Mouse (Mus musculus) heart, postnatal 0 days (tissue): ENCODE results near the gene Rasgef1b. TPM values are rescaled to one million over a fixed set of nuclear protein-coding genes. Genes with fewer than 3 reads are reported as not detected.

ENCODE experiments used
- ATAC-seq: fragments of 200-750 bp; cut with Nextera tagmentation; 2 replicates; pipeline ENCODE4 v1.8.0; 2017; ENCODE audit warnings: low read depth, moderate number of reproducible peaks, moderate library complexity; ENCODE audit not compliant: insufficient read depth
- DNase-seq: peaks from one replicate; pipeline ENCODE4 v3.0.0-alpha.2; 2016; ENCODE audit warnings: low spot score
- H3K27ac ChIP-seq: fragments of 300-500 bp; sonication (generic); 2 replicates; pipeline ENCODE4 v1.5.1; 2014; ENCODE audit warnings: low read depth, mild to moderate bottlenecking
- H3K27me3 ChIP-seq: fragments of 300-500 bp; sonication (generic); 2 replicates; pipeline ENCODE4 v1.6.1; 2014; ENCODE audit warnings: low read length, mixed read lengths; ENCODE audit not compliant: control insufficient read depth, insufficient read depth
- H3K36me3 ChIP-seq: fragments of 300-500 bp; sonication (generic); replicated peaks from 2 replicates; pipeline ENCODE4 v1.6.1; 2014; ENCODE audit warnings: low read length, mixed read lengths; ENCODE audit not compliant: control insufficient read depth, insufficient read depth
- H3K4me1 ChIP-seq: fragments of 300-500 bp; sonication (generic); 2 replicates; pipeline ENCODE4 v1.6.1; 2014; ENCODE audit warnings: antibody characterized with exemption; ENCODE audit not compliant: control insufficient read depth, insufficient read depth
- H3K4me2 ChIP-seq: fragments of 300-500 bp; sonication (generic); 2 replicates; pipeline ENCODE4 v1.6.1; 2014; ENCODE audit warnings: low read depth, mild to moderate bottlenecking, low read length, moderate library complexity
- H3K4me3 ChIP-seq: fragments of 300-500 bp; sonication (generic); 2 replicates; pipeline ENCODE4 v1.5.1; 2014; ENCODE audit warnings: low read depth, low read length
- H3K9ac ChIP-seq: fragments of 300-500 bp; sonication (generic); replicated peaks from 2 replicates; pipeline ENCODE4 v1.6.1; 2014; ENCODE audit warnings: low read depth, low read length, mixed read lengths
- H3K9me3 ChIP-seq: fragments of 300-500 bp; sonication (generic); replicated peaks from 2 replicates; pipeline ENCODE4 v1.6.1; 2016; ENCODE audit warnings: low read length; ENCODE audit not compliant: control insufficient read depth
- CTCF ChIP-seq: IDR thresholded peaks from 2 replicates; pipeline ENCODE4 v1.5.1; 2016; ENCODE audit warnings: antibody characterized with exemption, control low read depth, low read depth
- EP300 ChIP-seq: IDR thresholded peaks from 2 replicates; pipeline ENCODE4 v1.6.1; 2016; ENCODE audit warnings: antibody characterized with exemption, low read depth
- WGBS: fragments of 180-500 bp; shearing (Covaris S2); extraction: QIAGEN DNeasy Blood & Tissue Kit; methylation state at CpG from one replicate; pipeline ENCODE4 v1.1.7; 2014; 5-methylcytosine and 5-hydroxymethylcytosine counted together
- polyA plus RNA-seq: library from polyadenylated mRNA; unstranded; fragments of >200 nt; fragmentation: Nextera tagmentation; extraction: Ambion mirVana; gene quantifications from 2 replicates; pipeline ENCODE4 v1.2.1, GENCODE M21; 2015
- total RNA-seq: library from RNA; depleted of rRNA; stranded (reverse); fragments of >200 nt; gene quantifications from 2 replicates; pipeline ENCODE4 v1.2.3, GENCODE M21; 2014; ENCODE audit warnings: low replicate concordance

The Rasgef1b gene
- total and polyA plus RNA-seq, 2 experiments from 2014 or later: 19.0 to 29.8 TPM

DNA sequence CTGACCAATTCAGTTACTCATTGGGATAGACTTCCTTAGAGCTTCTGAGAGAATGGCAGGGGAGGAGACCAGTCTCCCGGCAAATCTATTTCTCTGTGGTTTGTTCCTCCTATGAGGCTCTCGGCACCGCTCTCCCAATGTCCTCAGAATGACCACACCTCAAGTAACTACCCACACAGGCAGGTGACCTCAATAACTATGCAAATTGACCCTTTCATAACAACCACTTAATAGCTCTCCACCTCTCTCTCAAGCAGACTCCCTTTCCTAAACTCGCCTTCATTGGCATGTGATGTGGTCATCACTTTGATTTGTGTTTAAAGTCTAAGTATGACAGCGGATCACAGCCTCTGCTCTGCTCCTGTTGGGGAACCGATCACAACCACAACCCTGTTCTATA is 281.4 kb downstream of the Rasgef1b start:
- 86% methylated on average over 6 of the region's 6 CpGs for WGBS
- no peak for TF ChIP-seq CTCF
- no peak for TF ChIP-seq EP300

DNA sequence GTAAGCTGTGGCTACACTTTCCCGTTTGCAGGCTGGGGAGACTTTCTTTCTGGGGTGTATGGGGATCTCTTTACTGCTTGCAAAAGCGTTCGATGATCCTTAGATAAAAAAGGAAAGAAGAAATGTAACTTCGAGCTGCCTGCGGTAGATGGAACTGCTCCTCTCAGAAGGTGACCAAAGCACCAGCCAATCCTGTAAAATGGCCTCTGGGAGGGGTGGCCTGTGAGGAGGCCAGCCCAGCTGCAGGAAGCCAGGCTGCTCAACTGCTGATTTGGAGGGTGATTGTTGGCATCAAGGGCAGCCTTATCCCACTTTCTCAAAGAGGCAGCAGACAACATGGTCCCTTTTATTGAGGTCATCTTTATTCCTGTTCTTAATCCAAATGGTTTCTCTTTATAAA is 283.6 kb downstream of the Rasgef1b start:
- ATAC-seq (no peak), DNase-seq (no peak)
- WGBS: 70% methylated on average over 5 of the region's 5 CpGs
- H3K9me3 ChIP-seq: no peaks in the 10 kb centered on the region
- no peak overlapping the region for H3K27ac ChIP-seq
- H3K9ac ChIP-seq: no peak overlapping the region
- no peak overlapping the region for H3K4me2 ChIP-seq
- TF ChIP-seq CTCF (no peak), EP300 (no peak)
- no peaks in the 10 kb centered on the region for H3K4me1 ChIP-seq
- H3K36me3 ChIP-seq: no peaks in the 10 kb centered on the region
- no peaks in the 10 kb centered on the region for H3K27me3 ChIP-seq
- H3K4me3 ChIP-seq: no peak overlapping the region

More for the DNA sequence above, 281.4 kb downstream of the Rasgef1b start:
- H3K4me1 ChIP-seq: peaks cover 3% of the 10 kb centered on the region; the same call in 1 of the 2 replicates
- no peak overlapping the region for H3K27ac ChIP-seq
- H3K9ac ChIP-seq: no peak overlapping the region
- no peaks in the 10 kb centered on the region for H3K27me3 ChIP-seq
- DNase-seq (no peak), ATAC-seq (no peak)
- no peak overlapping the region for H3K4me3 ChIP-seq
- H3K36me3 ChIP-seq: no peaks in the 10 kb centered on the region
- H3K9me3 ChIP-seq: no peaks in the 10 kb centered on the region
- H3K4me2 ChIP-seq: no peak overlapping the region

DNA sequence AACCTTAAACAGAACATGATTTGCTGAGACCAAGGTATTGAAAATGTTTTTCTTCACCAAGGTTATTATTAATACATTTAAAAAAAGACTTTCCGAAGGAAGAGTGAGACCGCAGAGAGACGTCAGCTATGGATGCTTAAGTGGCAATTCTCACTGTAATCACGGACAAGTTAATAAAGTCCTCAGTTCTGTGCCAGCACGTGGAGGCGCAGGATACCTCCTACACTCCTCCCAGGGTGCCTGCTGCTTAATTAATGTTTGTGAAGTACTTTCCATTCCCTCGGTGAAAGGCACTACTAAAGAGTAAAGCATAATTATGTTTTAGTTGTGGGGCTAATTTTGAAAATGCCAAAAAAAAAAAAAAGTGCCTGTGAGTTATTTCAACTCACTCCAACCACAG is 284.1 kb downstream of the Rasgef1b start:
- no peak for ATAC-seq
- 55% methylated on average over 7 of the region's 7 CpGs for WGBS
- TF ChIP-seq EP300 (no peak), CTCF (no peak)

DNA sequence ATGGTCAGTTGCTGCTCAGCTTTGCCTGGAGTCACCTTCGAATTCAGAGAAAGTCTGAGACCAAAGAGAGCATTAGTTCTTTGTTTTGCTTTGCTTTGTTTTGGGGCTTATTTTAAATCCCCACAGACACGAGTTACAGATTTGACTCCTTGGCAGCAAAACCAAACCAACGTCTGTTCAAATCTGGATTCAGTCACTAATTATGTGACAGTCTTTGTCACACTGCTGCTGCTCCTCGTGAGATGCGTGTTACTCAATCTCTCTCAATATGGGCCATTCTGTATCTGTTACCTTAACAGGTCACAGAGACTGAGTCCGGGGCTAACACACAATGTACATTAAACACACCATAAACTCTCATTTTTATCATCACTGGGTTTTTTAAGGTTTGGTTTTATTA is 288.8 kb downstream of the Rasgef1b start:
- 79% methylated on average over 6 of the region's 6 CpGs for WGBS
- Histone ChIP-seq H3K36me3 (no peaks in the 10 kb centered on the region), H3K27ac (no peak overlapping the region), H3K9me3 (no peaks in the 10 kb centered on the region), H3K27me3 (no peaks in the 10 kb centered on the region), H3K4me3 (no peak overlapping the region), H3K9ac (no peak overlapping the region), H3K4me1 (0 out of 2 replicates have a peak, but pooled peaks cover 5% of the 10 kb centered on the region), H3K4me2 (no peak overlapping the region)
- DNase-seq (no peak), ATAC-seq (no peak)
- TF ChIP-seq CTCF: no peak
- TF ChIP-seq EP300: no peak

More for the DNA sequence above, 284.1 kb downstream of the Rasgef1b start:
- Histone ChIP-seq H3K9me3 (no peaks in the 10 kb centered on the region), H3K36me3 (no peaks in the 10 kb centered on the region), H3K4me2 (no peak overlapping the region), H3K27me3 (no peaks in the 10 kb centered on the region), H3K4me3 (no peak overlapping the region), H3K27ac (no peak overlapping the region), H3K9ac (no peak overlapping the region), H3K4me1 (no peaks in the 10 kb centered on the region)
- DNase-seq: no peak

DNA sequence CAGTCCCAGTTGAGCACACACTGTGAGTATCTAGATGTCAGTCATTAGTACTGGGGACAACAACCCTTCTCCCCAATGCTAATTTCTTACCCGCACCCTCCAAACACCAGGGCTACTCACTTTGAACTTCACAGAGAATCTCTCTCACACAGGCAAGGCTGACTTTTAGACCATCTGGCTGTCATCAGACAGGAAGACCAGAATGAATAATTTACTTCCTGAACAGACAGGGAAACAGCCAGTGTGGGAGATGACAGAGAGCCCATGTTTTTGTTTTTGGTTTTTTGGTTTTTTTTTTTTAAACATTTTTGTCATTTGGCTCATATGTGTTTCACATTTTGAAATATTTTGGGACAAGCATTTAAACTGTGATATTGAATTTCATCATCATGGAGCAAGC is 290.3 kb downstream of the Rasgef1b start:
- ATAC-seq: no peak
- no peak for TF ChIP-seq CTCF
- TF ChIP-seq EP300: no peak

DNA sequence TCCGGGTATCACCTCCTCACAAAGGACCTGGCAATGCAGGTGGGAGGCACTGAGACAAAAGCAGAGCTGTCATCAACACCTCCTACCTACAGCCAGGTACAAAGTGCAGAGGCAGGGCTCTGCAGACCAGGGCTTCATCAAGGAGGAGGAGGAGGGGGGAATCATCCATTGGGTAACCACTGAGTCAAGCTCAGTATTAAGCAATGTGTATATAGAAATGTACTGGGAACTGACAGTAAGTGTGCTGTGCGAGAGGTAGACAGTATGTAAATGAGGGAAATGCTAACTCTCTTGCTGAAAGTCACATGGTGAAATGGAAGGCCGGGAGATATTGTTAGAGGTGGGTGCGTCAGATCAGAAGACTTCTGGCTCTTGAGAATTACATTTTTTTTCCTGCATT is 294.6 kb downstream of the Rasgef1b start:
- H3K4me2 ChIP-seq: no peak overlapping the region
- ATAC-seq (no peak), DNase-seq (no peak)
- H3K27me3 ChIP-seq: no peaks in the 10 kb centered on the region
- 0 out of 2 replicates have a peak, but pooled peaks cover 5% of the 10 kb centered on the region for H3K4me1 ChIP-seq
- H3K9me3 ChIP-seq: no peaks in the 10 kb centered on the region
- WGBS: 87% methylated on average over 4 of the region's 4 CpGs
- no peak overlapping the region for H3K4me3 ChIP-seq
- TF ChIP-seq CTCF (no peak), EP300 (no peak)
- H3K27ac ChIP-seq: no peak overlapping the region
- H3K9ac ChIP-seq: no peak overlapping the region
- no peaks in the 10 kb centered on the region for H3K36me3 ChIP-seq

More for the DNA sequence above, 290.3 kb downstream of the Rasgef1b start:
- Histone ChIP-seq H3K27me3 (no peaks in the 10 kb centered on the region), H3K36me3 (no peaks in the 10 kb centered on the region), H3K9me3 (no peaks in the 10 kb centered on the region), H3K4me3 (no peak overlapping the region), H3K9ac (no peak overlapping the region), H3K4me2 (no peak overlapping the region), H3K27ac (no peak overlapping the region), H3K4me1 (0 out of 2 replicates have a peak, but pooled peaks cover 5% of the 10 kb centered on the region)
- no peak for DNase-seq
- 62% methylated on average over 1 of the region's 1 CpGs for WGBS
